Mouse (Mus musculus): ENCODE measurements around the gene Svip. TPM values are rescaled to one million over a fixed set of nuclear protein-coding genes. Genes with fewer than 3 reads are reported as not detected.

Gene Svip
- total and polyA plus RNA-seq, 2 experiments from 2014 or later = 11.4 to 11.8 TPM

GRCm38 (mm10) chr7:51972252-51972855 is 33.5 kb downstream of the Svip start:
- no peak overlapping the region for H3K27ac ChIP-seq (ENCODE audit: low read depth)
- H3K4me1 ChIP-seq (ENCODE audit: control insufficient read depth, insufficient read depth) = no peaks in the 10 kb centered on the region
- peak; percentile 19 for DNase-seq (ENCODE audit: low spot score)
- 28% methylated on average over 6 of the region's 6 CpGs for WGBS
- no peak overlapping the region for H3K9ac ChIP-seq (replicated peaks; ENCODE audit: low read depth, low read length)
- H3K4me2 ChIP-seq (ENCODE audit: low read depth, low read length) = no peak overlapping the region
- no peaks in the 10 kb centered on the region for H3K9me3 ChIP-seq (replicated peaks; ENCODE audit: control insufficient read depth, low read length)
- no peak for ATAC-seq (ENCODE audit: insufficient read depth, low read depth)
- no peaks in the 10 kb centered on the region for H3K36me3 ChIP-seq (replicated peaks; ENCODE audit: control insufficient read depth, insufficient read depth, low read length)
- no peaks in the 10 kb centered on the region for H3K27me3 ChIP-seq (ENCODE audit: control insufficient read depth, insufficient read depth, low read length)
- no peak overlapping the region for H3K4me3 ChIP-seq (ENCODE audit: low read depth, low read length)
- TF ChIP-seq EP300 (IDR thresholded peaks at IDR 0.05; ENCODE audit: low read depth) (no peak), CTCF (IDR thresholded peaks at IDR 0.05; ENCODE audit: low read depth) (peak; percentile 80)

- Histone ChIP-seq H3K36me3 (replicated peaks; ENCODE audit: control insufficient read depth, insufficient read depth, low read length) (no peaks in the 10 kb centered on the region), H3K4me1 (ENCODE audit: control insufficient read depth, insufficient read depth) (no peaks in the 10 kb centered on the region), H3K27me3 (ENCODE audit: control insufficient read depth, insufficient read depth, low read length) (no peaks in the 10 kb centered on the region), H3K9me3 (replicated peaks; ENCODE audit: control insufficient read depth, low read length) (no peaks in the 10 kb centered on the region), H3K4me2 (ENCODE audit: low read depth, low read length) (no peak overlapping the region), H3K4me3 (ENCODE audit: low read depth, low read length) (no peak overlapping the region), H3K27ac (ENCODE audit: low read depth) (no peak overlapping the region), H3K9ac (replicated peaks; ENCODE audit: low read depth, low read length) (no peak overlapping the region)
- no peak for TF ChIP-seq CTCF (IDR thresholded peaks at IDR 0.05; ENCODE audit: low read depth)
- no peak for TF ChIP-seq EP300 (IDR thresholded peaks at IDR 0.05; ENCODE audit: low read depth)
- DNase-seq (ENCODE audit: low spot score) (no peak), ATAC-seq (ENCODE audit: insufficient read depth, low read depth) (no peak)
These were observed 36.4 kb downstream of the Svip start for GRCm38 (mm10) chr7:51969379-51969778.

GRCm38 (mm10) chr7:51967581-51967980 is 38.2 kb downstream of the Svip start:
- H3K4me3 ChIP-seq (ENCODE audit: low read depth, low read length) = no peak overlapping the region
- no peak overlapping the region for H3K27ac ChIP-seq (ENCODE audit: low read depth)
- DNase-seq (ENCODE audit: low spot score) (no peak), ATAC-seq (ENCODE audit: insufficient read depth, low read depth) (no peak)
- no peaks in the 10 kb centered on the region for H3K9me3 ChIP-seq (replicated peaks; ENCODE audit: control insufficient read depth, low read length)
- H3K27me3 ChIP-seq (ENCODE audit: control insufficient read depth, insufficient read depth, low read length) = no peaks in the 10 kb centered on the region
- H3K9ac ChIP-seq (replicated peaks; ENCODE audit: low read depth, low read length) = no peak overlapping the region
- TF ChIP-seq CTCF (IDR thresholded peaks at IDR 0.05; ENCODE audit: low read depth) (no peak), EP300 (IDR thresholded peaks at IDR 0.05; ENCODE audit: low read depth) (no peak)
- H3K4me1 ChIP-seq (ENCODE audit: control insufficient read depth, insufficient read depth) = no peaks in the 10 kb centered on the region
- 69% methylated on average over 4 of the region's 4 CpGs for WGBS
- no peak overlapping the region for H3K4me2 ChIP-seq (ENCODE audit: low read depth, low read length)
- H3K36me3 ChIP-seq (replicated peaks; ENCODE audit: control insufficient read depth, insufficient read depth, low read length) = no peaks in the 10 kb centered on the region

GRCm38 (mm10) chr7:51964681-51965080 is 41.1 kb downstream of the Svip start:
- Histone ChIP-seq H3K4me3 (ENCODE audit: low read depth, low read length) (no peak overlapping the region), H3K27ac (ENCODE audit: low read depth) (no peak overlapping the region), H3K4me2 (ENCODE audit: low read depth, low read length) (no peak overlapping the region), H3K9me3 (replicated peaks; ENCODE audit: control insufficient read depth, low read length) (no peaks in the 10 kb centered on the region), H3K27me3 (ENCODE audit: control insufficient read depth, insufficient read depth, low read length) (no peaks in the 10 kb centered on the region), H3K4me1 (ENCODE audit: control insufficient read depth, insufficient read depth) (no peaks in the 10 kb centered on the region), H3K36me3 (replicated peaks; ENCODE audit: control insufficient read depth, insufficient read depth, low read length) (no peaks in the 10 kb centered on the region), H3K9ac (replicated peaks; ENCODE audit: low read depth, low read length) (no peak overlapping the region)
- 81% methylated on average over 7 of the region's 7 CpGs for WGBS
- no peak for ATAC-seq (ENCODE audit: insufficient read depth, low read depth)
- DNase-seq (ENCODE audit: low spot score) = no peak
- TF ChIP-seq CTCF (IDR thresholded peaks at IDR 0.05; ENCODE audit: low read depth) = no peak
- no peak for TF ChIP-seq EP300 (IDR thresholded peaks at IDR 0.05; ENCODE audit: low read depth)

GRCm38 (mm10) chr7:51962219-51962952 is 43.4 kb downstream of the Svip start:
- Histone ChIP-seq H3K9me3 (replicated peaks; ENCODE audit: control insufficient read depth, low read length) (no peaks in the 10 kb centered on the region), H3K4me1 (ENCODE audit: control insufficient read depth, insufficient read depth) (no peaks in the 10 kb centered on the region), H3K9ac (replicated peaks; ENCODE audit: low read depth, low read length) (no peak overlapping the region), H3K4me2 (ENCODE audit: low read depth, low read length) (no peak overlapping the region), H3K27me3 (ENCODE audit: control insufficient read depth, insufficient read depth, low read length) (no peaks in the 10 kb centered on the region), H3K27ac (ENCODE audit: low read depth) (no peak overlapping the region), H3K36me3 (replicated peaks; ENCODE audit: control insufficient read depth, insufficient read depth, low read length) (no peaks in the 10 kb centered on the region), H3K4me3 (ENCODE audit: low read depth, low read length) (no peak overlapping the region)
- no peak for DNase-seq (ENCODE audit: low spot score)
- TF ChIP-seq EP300 (IDR thresholded peaks at IDR 0.05; ENCODE audit: low read depth) (no peak), CTCF (IDR thresholded peaks at IDR 0.05; ENCODE audit: low read depth) (no peak)
- WGBS = 80% methylated on average over 10 of the region's 10 CpGs
- no peak for ATAC-seq (ENCODE audit: insufficient read depth, low read depth)
